Mouse (Mus musculus) lung, adult 2 months (tissue): ENCODE data around the gene Myl3.

ENCODE experiments used
- CTCF ChIP-seq: fragments of 200-500 bp; IDR thresholded peaks from 2 replicates; pipeline ENCODE4 v1.5.1; 2011; ENCODE audit warnings: mild to moderate bottlenecking, low read length, control low read depth; ENCODE audit not compliant: insufficient read depth
- POLR2A ChIP-seq: fragments of 200-500 bp; IDR thresholded peaks from 2 replicates; pipeline ENCODE4 v1.6.1; 2011; ENCODE audit warnings: low read depth, mild to moderate bottlenecking, control low read depth, low read length, borderline replicate concordance; ENCODE audit errors: extremely low read depth

GRCm38 (mm10) chr9:110738054-110738453 lies 3.6 kb upstream of the Myl3 start:
- no peak for TF ChIP-seq POLR2A
- TF ChIP-seq CTCF, result no peak
